Mouse (Mus musculus) spleen, adult 2 months (tissue): ENCODE data around the gene Slc51a.

Experiments used
- CTCF ChIP-seq: fragments of 200-500 bp; IDR thresholded peaks from 2 replicates; pipeline ENCODE4 v1.5.1; 2011; ENCODE audit warnings: mild to moderate bottlenecking, inconsistent platforms; ENCODE audit not compliant: insufficient read depth, insufficient read length, insufficient replicate concordance; ENCODE audit errors: extremely low read depth
- POLR2A ChIP-seq: fragments of 200-500 bp; IDR thresholded peaks from 2 replicates; pipeline ENCODE4 v1.6.1; 2011; ENCODE audit warnings: low read depth, low read length, inconsistent platforms

GRCm38 (mm10) chr16:32469404-32470105 is 18.1 kb downstream of the Slc51a start:
- no peak for TF ChIP-seq POLR2A
- TF ChIP-seq CTCF = no peak
